ENCODE assay signal across 9 mouse cellular contexts in the genomic region with DNA sequence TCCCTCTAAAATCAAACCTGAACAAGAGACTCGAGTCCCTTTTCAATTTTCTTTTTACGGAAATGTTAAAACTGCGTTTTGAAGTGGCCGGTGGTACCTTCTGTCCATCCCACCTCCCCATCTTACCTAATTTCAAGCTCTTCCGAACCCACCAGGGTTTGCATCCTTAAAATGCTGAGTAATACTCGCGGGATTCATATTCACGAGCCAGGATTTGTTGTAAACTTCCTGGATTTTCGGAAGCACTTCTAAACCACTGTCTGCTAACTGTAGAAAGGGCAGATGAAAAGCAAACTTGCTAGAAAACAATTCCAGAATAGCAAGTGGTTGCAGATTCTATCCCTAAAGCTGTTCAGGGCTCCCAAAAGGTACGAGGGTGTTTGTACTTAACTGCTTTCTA. TPM values are rescaled to one million over a fixed set of nuclear protein-coding genes. Genes with fewer than 3 reads are reported as not detected.
A peak's percentile ranks its signal among the peaks of the same experiment; 100 is the strongest.
DNase-seq lines count a peak whose midpoint lies in the region; ATAC-seq lines count a peak whose summit lies in the region.
"Had no signal": no experiment of that assay in that cellular context is flagged by ENCODE, and none has a peak within 500 bp of the region (broad histone marks: within the 10 kb centered on the region; RNA-seq: fewer than 3 reads in every experiment).

TSS of gene Sall4 (minus strand) at position 362 of the 400 bp plus-strand sequence.

- H3K9me3 ChIP-seq in kidney, embryonic 16.5 days (ENCODE audit: low read length), result no peaks in the 10 kb centered on the region
- no peaks in the 10 kb centered on the region for H3K9me3 ChIP-seq in embryonic facial prominence, embryonic 14.5 days (ENCODE audit: control insufficient read depth, low read length)
- no peaks in the 10 kb centered on the region for H3K9me3 ChIP-seq in intestine, embryonic 16.5 days (ENCODE audit: control insufficient read depth, low read length)
- H3K9me3 ChIP-seq in neural tube, embryonic 12.5 days, result no peaks in the 10 kb centered on the region

- H3K36me3 ChIP-seq in kidney, embryonic 16.5 days (ENCODE audit: insufficient read depth, low read length), result no peaks in the 10 kb centered on the region
- H3K36me3 ChIP-seq in embryonic facial prominence, embryonic 14.5 days (ENCODE audit: control insufficient read depth, insufficient read depth, low read length), result no peaks in the 10 kb centered on the region
- no peaks in the 10 kb centered on the region for H3K36me3 ChIP-seq in intestine, embryonic 16.5 days (ENCODE audit: control insufficient read depth, insufficient read depth, low read length)
- H3K36me3 ChIP-seq in neural tube, embryonic 12.5 days, result no peaks in the 10 kb centered on the region

- no peak within 1 kb of the TSS for H3K9ac ChIP-seq in kidney, embryonic 16.5 days (replicated peaks; ENCODE audit: low read length)
- H3K9ac ChIP-seq in embryonic facial prominence, embryonic 14.5 days (ENCODE audit: low read depth, low read length), result peak within 1 kb of the TSS; percentile 63; the same call in 1 of the 2 replicates
- H3K9ac ChIP-seq in intestine, embryonic 16.5 days (ENCODE audit: low read depth, low read length), result peak within 1 kb of the TSS; percentile 70
- H3K9ac ChIP-seq in neural tube, embryonic 12.5 days, result peak within 1 kb of the TSS; percentile 65

- H3K4me1 ChIP-seq in kidney, embryonic 16.5 days (ENCODE audit: insufficient read depth, low read length), result peaks cover 17% of the 10 kb centered on the region
- peaks cover 14% of the 10 kb centered on the region for H3K4me1 ChIP-seq in embryonic facial prominence, embryonic 14.5 days (ENCODE audit: control insufficient read depth, insufficient read depth, low read length)
- H3K4me1 ChIP-seq in intestine, embryonic 16.5 days (ENCODE audit: control insufficient read depth, insufficient read depth, low read length), result peaks cover 16% of the 10 kb centered on the region
- H3K4me1 ChIP-seq in neural tube, embryonic 12.5 days, result peaks cover 40% of the 10 kb centered on the region

- ATAC-seq in kidney, embryonic 16.5 days (ENCODE audit: low FRiP score, low TSS enrichment), result no peak
- ATAC-seq in embryonic facial prominence, embryonic 14.5 days (ENCODE audit: low read depth), result no peak
- ATAC-seq in intestine, embryonic 16.5 days, result no peak
- no peak for ATAC-seq in neural tube, embryonic 12.5 days (ENCODE audit: low FRiP score, low read depth)

- H3K27ac ChIP-seq in kidney, embryonic 16.5 days (ENCODE audit: low read length), result no peak within 1 kb of the TSS
- no peak within 1 kb of the TSS for H3K27ac ChIP-seq in embryonic facial prominence, embryonic 14.5 days (replicated peaks; ENCODE audit: low read depth, low read length)
- 0 out of 2 replicates have a peak within 1 kb of the TSS, but pooled peaks have one; percentile 29 for H3K27ac ChIP-seq in intestine, embryonic 16.5 days (ENCODE audit: low read length)
- H3K27ac ChIP-seq in neural tube, embryonic 12.5 days, result no peak within 1 kb of the TSS

- no peak for DNase-seq in kidney, adult 8-10 months
- no peak for DNase-seq in embryonic facial prominence, embryonic 14.5 days (ENCODE audit: low spot score)
- no peak for DNase-seq in adrenal gland, adult (ENCODE audit: inconsistent age in 2 of 2, low spot score in 1 of 2)
- no peak for DNase-seq in adrenal gland, postnatal 14 days
- DNase-seq in adrenal gland, postnatal 36 days, result no peak
- DNase-seq: cerebellum, adult 2 months had no signal

- H3K4me2 ChIP-seq in kidney, embryonic 16.5 days (replicated peaks; ENCODE audit: low read depth, low read length), result peak within 1 kb of the TSS; percentile 69
- peak within 1 kb of the TSS; percentile 97 for H3K4me2 ChIP-seq in embryonic facial prominence, embryonic 14.5 days (ENCODE audit: low read depth, low read length)
- H3K4me2 ChIP-seq in intestine, embryonic 16.5 days (ENCODE audit: low read depth, low read length), result peak within 1 kb of the TSS; percentile 98
- peak within 1 kb of the TSS; percentile 94 for H3K4me2 ChIP-seq in neural tube, embryonic 12.5 days (replicated peaks)

- H3K27me3 ChIP-seq in kidney, embryonic 16.5 days (ENCODE audit: insufficient read depth, low read length), result peaks cover 87% of the 10 kb centered on the region
- H3K27me3 ChIP-seq in embryonic facial prominence, embryonic 14.5 days (replicated peaks; ENCODE audit: control insufficient read depth, insufficient read depth, low read length), result peaks cover 68% of the 10 kb centered on the region
- peaks cover 24% of the 10 kb centered on the region for H3K27me3 ChIP-seq in intestine, embryonic 16.5 days (replicated peaks; ENCODE audit: control insufficient read depth, insufficient read depth, low read length)
- H3K27me3 ChIP-seq in neural tube, embryonic 12.5 days (replicated peaks), result peaks cover 27% of the 10 kb centered on the region

- peak within 1 kb of the TSS; percentile 45 for H3K4me3 ChIP-seq in kidney, embryonic 16.5 days (ENCODE audit: low read length)
- H3K4me3 ChIP-seq in embryonic facial prominence, embryonic 14.5 days (ENCODE audit: low read depth, low read length), result peak within 1 kb of the TSS; percentile 56
- H3K4me3 ChIP-seq in intestine, embryonic 16.5 days (ENCODE audit: low read length), result peak within 1 kb of the TSS; percentile 62
- peak within 1 kb of the TSS; percentile 48 for H3K4me3 ChIP-seq in neural tube, embryonic 12.5 days

- WGBS in kidney, embryonic 16.5 days, result 11% methylated on average over 10 of the region's 10 CpGs
- 7% methylated on average over 10 of the region's 10 CpGs for WGBS in embryonic facial prominence, embryonic 14.5 days
- 14% methylated on average over 10 of the region's 10 CpGs for WGBS in intestine, embryonic 16.5 days
- WGBS in neural tube, embryonic 12.5 days, result 14% methylated on average over 10 of the region's 10 CpGs

RNA-seq across cellular contexts. Expression of gene Sall4, which starts in this region (rescaled TPM):
- 0.09 and 0.23 TPM in 2 replicates for polyA plus RNA-seq in kidney, embryonic 16.5 days (2015; fragmentation: Nextera tagmentation; extraction: Ambion mirVana)
- 0.35 and 0.42 TPM in 2 replicates for polyA plus RNA-seq in embryonic facial prominence, embryonic 14.5 days (2014; fragmentation: Nextera tagmentation; extraction: Ambion mirVana)
- 0.91 and 1.0 TPM in 2 replicates for polyA plus RNA-seq in intestine, embryonic 16.5 days (2015; fragmentation: Nextera tagmentation; extraction: Ambion mirVana)
- polyA plus RNA-seq in neural tube, embryonic 12.5 days (2016; fragmentation: Nextera tagmentation; extraction: Ambion mirVana), result 2.6 and 3.5 TPM in 2 replicates
- not detected in 2 replicates for total RNA-seq in adrenal gland, postnatal 14 days (2021)
- total RNA-seq in adrenal gland, postnatal 36 days (2021), result not detected
